Mouse (Mus musculus): ENCODE measurements at regions not wholly inside any gene's neighbourhood (a gene's known extent, or its start where the extent isn't known, plus 50 kb on each side); places are given as distances from the start of the nearest gene placed in this dataset.

- TF ChIP-seq CTCF (IDR thresholded peaks at IDR 0.05; ENCODE audit: control insufficient read depth, insufficient read depth, insufficient read length) (no peak), MYOD1 (IDR thresholded peaks at IDR 0.05; ENCODE audit: control insufficient read depth, insufficient read length, low read depth) (peak; percentile 58), USF1 (IDR thresholded peaks at IDR 0.05; ENCODE audit: low read depth) (no peak), MAX (IDR thresholded peaks at IDR 0.05) (no peak)
These were observed 209.5 kb upstream of the Eya4 start for GRCm38 (mm10) chr10:23559980-23560658.

All from C2C12 (cell line).